In the genomic region with DNA sequence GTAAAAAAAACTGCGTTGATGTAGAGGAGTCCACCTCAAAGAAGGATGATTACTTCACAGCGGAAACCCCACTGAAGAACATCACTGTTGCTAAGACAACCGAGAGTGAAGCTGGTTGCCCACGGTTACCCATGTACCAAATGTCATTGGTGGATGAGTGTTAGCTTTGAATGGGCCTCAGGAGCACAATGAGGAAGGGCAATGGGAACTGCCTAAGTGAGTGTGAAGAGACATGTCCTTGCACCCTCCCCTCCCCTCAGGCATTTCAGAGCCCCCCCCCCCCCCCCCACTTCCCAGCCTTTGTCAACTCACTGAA, we compare ENCODE assay signal across 12 mouse cellular contexts.
DNase-seq lines count a peak whose midpoint lies in the region; ATAC-seq lines count a peak whose summit lies in the region.
"Had no signal": no experiment of that assay in that cellular context is flagged by ENCODE, and none has a peak within 500 bp of the region (broad histone marks: within the 10 kb centered on the region; RNA-seq: fewer than 3 reads in every experiment).

No protein-coding gene starts in this region.

- no peak overlapping the region for H3K4me2 ChIP-seq in forebrain, embryonic 15.5 days (replicated peaks)
- H3K4me2 ChIP-seq in kidney, embryonic 15.5 days: no peak overlapping the region
- H3K4me2 ChIP-seq: limb, embryonic 15.5 days had no signal

- H3K27me3 ChIP-seq in forebrain, embryonic 15.5 days: no peaks in the 10 kb centered on the region
- H3K27me3 ChIP-seq in midbrain, embryonic 10.5 days (ENCODE audit: low read depth, poor library complexity, severe bottlenecking): peaks cover 45% of the 10 kb centered on the region
- no peaks in the 10 kb centered on the region for H3K27me3 ChIP-seq in kidney, embryonic 15.5 days
- H3K27me3 ChIP-seq: limb, embryonic 15.5 days had no signal

- peaks cover 46% of the 10 kb centered on the region for H3K4me1 ChIP-seq in forebrain, embryonic 15.5 days
- peaks cover 20% of the 10 kb centered on the region for H3K4me1 ChIP-seq in midbrain, embryonic 10.5 days
- no peaks in the 10 kb centered on the region for H3K4me1 ChIP-seq in kidney, embryonic 15.5 days
- H3K4me1 ChIP-seq: limb, embryonic 15.5 days had no signal

- peak; percentile 95 for ATAC-seq in forebrain, embryonic 15.5 days (replicated peaks)
- ATAC-seq in kidney, embryonic 15.5 days (replicated peaks; ENCODE audit: low FRiP score): no peak

- H3K9ac ChIP-seq in forebrain, embryonic 15.5 days (replicated peaks): no peak overlapping the region
- no peak overlapping the region for H3K9ac ChIP-seq in kidney, embryonic 15.5 days
- H3K9ac ChIP-seq: limb, embryonic 15.5 days had no signal

- WGBS in forebrain, embryonic 15.5 days: 5% methylated on average over 4 of the region's 4 CpGs
- 41% methylated on average over 4 of the region's 4 CpGs for WGBS in midbrain, embryonic 10.5 days
- 56% methylated on average over 4 of the region's 4 CpGs for WGBS in kidney, embryonic 15.5 days

- peak; percentile 48 for DNase-seq in right cerebral cortex, adult 18-20 months
- DNase-seq in right cerebral cortex, postnatal 36 days (ENCODE audit: low spot score in 2 of 2): no peak
- peak; percentile 67 for DNase-seq in midbrain, embryonic 10.5 days (ENCODE audit: low spot score)
- peak; percentile 74 for DNase-seq in retina, postnatal 1 day
- DNase-seq in spleen, adult 12 weeks (ENCODE audit: low spot score): no peak
- no peak for DNase-seq in adrenal gland, postnatal 36 days
- DNase-seq: gastrocnemius, postnatal 14 days; heart, postnatal 10 days had no signal

- H3K36me3 ChIP-seq in forebrain, embryonic 15.5 days: no peaks in the 10 kb centered on the region
- H3K36me3 ChIP-seq in midbrain, embryonic 10.5 days: no peaks in the 10 kb centered on the region
- H3K36me3 ChIP-seq in kidney, embryonic 15.5 days: no peaks in the 10 kb centered on the region
- H3K36me3 ChIP-seq: limb, embryonic 15.5 days had no signal

- no peaks in the 10 kb centered on the region for H3K9me3 ChIP-seq in forebrain, embryonic 15.5 days
- no peaks in the 10 kb centered on the region for H3K9me3 ChIP-seq in midbrain, embryonic 10.5 days (replicated peaks)
- no peaks in the 10 kb centered on the region for H3K9me3 ChIP-seq in kidney, embryonic 15.5 days (replicated peaks)
- H3K9me3 ChIP-seq: limb, embryonic 15.5 days had no signal

- no peak overlapping the region for H3K4me3 ChIP-seq in forebrain, embryonic 15.5 days
- no peak overlapping the region for H3K4me3 ChIP-seq in midbrain, embryonic 10.5 days
- H3K4me3 ChIP-seq in kidney, embryonic 15.5 days (replicated peaks): no peak overlapping the region
- H3K4me3 ChIP-seq: limb, embryonic 15.5 days had no signal

- H3K27ac ChIP-seq in forebrain, embryonic 15.5 days (replicated peaks): peak overlapping the region; percentile 82
- no peak overlapping the region for H3K27ac ChIP-seq in midbrain, embryonic 10.5 days (replicated peaks)
- H3K27ac ChIP-seq in kidney, embryonic 15.5 days: no peak overlapping the region
- H3K27ac ChIP-seq: limb, embryonic 15.5 days; macrophage had no signal

Comparison
In these comparisons a context has a peak if more than half of its experiments do, and no peak if none do; other contexts are left out.
1. DNase-seq: peak in right cerebral cortex, adult 18-20 months (single experiment), midbrain, embryonic 10.5 days (single experiment) and retina, postnatal 1 day (single experiment); none in right cerebral cortex, postnatal 36 days (0 of 2), spleen, adult 12 weeks (single experiment) and adrenal gland, postnatal 36 days (0 of 2).